Mouse (Mus musculus) ES-Bruce4 (cell line): Measurements from ENCODE around the gene Gpc4. TPM values are rescaled to one million over a fixed set of nuclear protein-coding genes. Genes with fewer than 3 reads are reported as not detected.

Experiments used
- H3K27ac ChIP-seq: 2 replicates; pipeline ENCODE4 v1.5.1; 2012; ENCODE audit warnings: low read length, inconsistent platforms; ENCODE audit not compliant: insufficient read depth
- H3K27me3 ChIP-seq: 2 replicates; pipeline ENCODE4 v1.6.1; 2012; ENCODE audit warnings: mild to moderate bottlenecking, low read length, inconsistent platforms; ENCODE audit not compliant: control insufficient read depth, poor library complexity, insufficient read depth, severe bottlenecking
- H3K36me3 ChIP-seq: 2 replicates; pipeline ENCODE4 v1.6.1; 2012; ENCODE audit warnings: inconsistent platforms, mild to moderate bottlenecking, low read length, moderate library complexity; ENCODE audit not compliant: control insufficient read depth, poor library complexity, insufficient read depth, severe bottlenecking
- H3K4me1 ChIP-seq: one replicate; pipeline ENCODE4 v1.8.1; 2011; ENCODE audit warnings: low read length; ENCODE audit not compliant: control insufficient read depth, insufficient read depth
- H3K4me3 ChIP-seq: 2 replicates; pipeline ENCODE4 v1.5.1; 2011; ENCODE audit warnings: low read depth, mild to moderate bottlenecking, low read length
- H3K9ac ChIP-seq: 2 replicates; pipeline ENCODE4 v1.6.1; 2012; ENCODE audit warnings: low read depth, mild to moderate bottlenecking, inconsistent platforms; ENCODE audit not compliant: poor library complexity, severe bottlenecking
- H3K9me3 ChIP-seq: replicated peaks from 2 replicates; pipeline ENCODE4 v1.6.1; 2012; ENCODE audit warnings: mild to moderate bottlenecking, low read length, inconsistent platforms; ENCODE audit not compliant: control insufficient read depth, poor library complexity, insufficient read depth, severe bottlenecking
- CTCF ChIP-seq: IDR thresholded peaks from one replicate; pipeline ENCODE4 v1.8.1; 2011; ENCODE audit warnings: low read depth, low read length
- EP300 ChIP-seq: IDR thresholded peaks from 2 replicates; pipeline ENCODE4 v1.6.1; 2011; ENCODE audit warnings: low read depth, low read length; ENCODE audit not compliant: insufficient read depth
- POLR2A ChIP-seq: IDR thresholded peaks from one replicate; pipeline ENCODE4 v1.8.1; 2011; ENCODE audit warnings: low read length; ENCODE audit not compliant: insufficient read depth
- polyA plus RNA-seq: library from polyadenylated mRNA; stranded (reverse); fragments of >200 nt; gene quantifications from 2 replicates; pipeline ENCODE4 v1.2.4, GENCODE M21; 2011; ENCODE audit warnings: low read depth; ENCODE audit not compliant: missing spikeins, insufficient read depth, insufficient read length

Gene Gpc4
- polyA plus RNA-seq, 1 experiment, result 129 TPM

DNA sequence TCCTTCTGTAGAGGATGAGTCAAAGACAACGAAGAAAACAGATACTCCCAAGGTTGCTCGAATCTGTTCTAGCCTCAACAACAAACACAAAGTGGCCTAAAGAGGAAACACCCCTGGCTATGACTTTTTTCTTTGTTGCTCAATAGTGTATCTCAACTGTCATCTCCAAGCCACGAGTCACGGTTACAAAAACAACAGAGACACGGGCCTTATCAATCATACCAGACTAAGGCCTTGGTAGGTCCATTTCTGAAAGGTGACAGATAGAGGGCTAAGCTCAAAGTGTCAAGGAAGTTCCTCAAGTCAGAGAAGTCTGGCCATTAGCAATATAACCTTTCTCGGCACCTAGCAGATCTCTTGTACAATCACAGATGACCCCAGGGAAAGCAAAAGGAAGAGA is 63.6 kb downstream of the Gpc4 start:
- Histone ChIP-seq H3K4me1 (no peaks in the 10 kb centered on the region), H3K9me3 (no peaks in the 10 kb centered on the region), H3K36me3 (no peaks in the 10 kb centered on the region), H3K4me3 (no peak overlapping the region), H3K27me3 (no peaks in the 10 kb centered on the region), H3K27ac (no peak overlapping the region), H3K9ac (no peak overlapping the region)
- TF ChIP-seq CTCF, result no peak
- TF ChIP-seq EP300, result no peak
- TF ChIP-seq POLR2A, result no peak

DNA sequence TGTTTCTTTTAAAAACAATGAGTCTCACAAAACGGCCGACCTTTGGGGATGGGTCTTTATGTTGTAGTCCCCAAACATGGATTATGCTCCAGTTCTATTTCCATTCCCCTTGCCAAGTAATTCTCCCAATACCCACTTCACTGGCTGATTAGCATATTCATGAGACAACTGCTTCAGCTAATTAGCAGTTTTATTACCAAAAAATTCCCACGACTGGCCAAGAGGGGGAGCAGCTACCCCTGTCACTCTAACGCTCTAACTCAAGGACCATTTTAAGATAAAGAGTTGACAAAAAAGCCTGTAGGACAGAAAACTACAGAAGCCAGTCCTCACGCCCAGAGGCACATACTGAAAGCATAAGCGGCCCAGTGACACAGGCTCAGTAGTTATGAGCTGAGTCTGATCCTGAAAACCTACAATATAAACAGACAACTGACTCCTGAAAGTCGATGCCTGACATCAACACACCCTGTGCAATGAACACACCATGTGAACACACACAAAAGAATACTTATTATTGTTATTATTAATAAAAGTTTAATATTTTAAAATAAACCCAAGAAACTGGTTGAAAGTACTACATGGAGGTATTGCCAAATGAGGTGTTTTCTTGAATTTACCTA is 77.2 kb downstream of the Gpc4 start:
- no peak for TF ChIP-seq CTCF
- TF ChIP-seq EP300, result no peak
- TF ChIP-seq POLR2A, result no peak
- Histone ChIP-seq H3K4me3 (no peak overlapping the region), H3K27me3 (no peaks in the 10 kb centered on the region), H3K9ac (no peak overlapping the region), H3K9me3 (no peaks in the 10 kb centered on the region), H3K36me3 (no peaks in the 10 kb centered on the region), H3K4me1 (no peaks in the 10 kb centered on the region), H3K27ac (no peak overlapping the region)

DNA sequence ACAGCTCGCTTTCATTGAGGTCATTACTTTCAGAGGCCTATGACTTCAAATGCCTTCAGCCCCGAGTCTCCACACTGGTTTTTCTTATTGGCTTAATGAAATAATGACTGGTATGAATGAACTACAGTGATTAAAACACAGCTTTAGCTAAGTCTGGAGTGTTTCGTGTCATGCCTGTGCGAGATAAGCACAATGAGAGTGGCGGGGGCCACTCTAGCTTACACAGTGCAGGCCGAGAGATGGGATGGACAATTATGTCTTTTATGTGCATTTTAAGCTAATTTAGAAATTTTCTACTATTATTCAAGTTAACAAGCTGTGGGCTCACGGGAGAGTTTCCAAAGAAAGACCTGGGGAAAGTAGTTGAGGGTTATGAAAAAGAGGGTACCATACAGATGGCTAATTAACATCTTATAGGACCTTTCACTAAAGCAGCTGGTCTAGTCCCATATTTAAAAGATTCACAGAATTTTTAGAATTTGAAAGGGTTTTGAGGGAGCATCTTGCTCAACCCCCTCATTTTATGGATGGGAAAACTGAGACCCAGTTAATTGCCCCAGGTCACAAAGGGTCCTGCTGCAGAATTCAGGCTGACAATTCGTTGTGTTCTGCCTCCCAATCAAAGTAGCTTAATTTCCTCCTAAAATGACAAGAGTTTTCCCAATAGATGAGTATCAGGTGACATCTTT is 78.0 kb downstream of the Gpc4 start:
- no peak for TF ChIP-seq EP300
- TF ChIP-seq CTCF, result no peak
- TF ChIP-seq POLR2A, result no peak
- no peak overlapping the region for H3K9ac ChIP-seq
- no peaks in the 10 kb centered on the region for H3K36me3 ChIP-seq
- H3K4me3 ChIP-seq, result no peak overlapping the region
- no peaks in the 10 kb centered on the region for H3K27me3 ChIP-seq
- H3K4me1 ChIP-seq, result no peaks in the 10 kb centered on the region
- no peak overlapping the region for H3K27ac ChIP-seq
- no peaks in the 10 kb centered on the region for H3K9me3 ChIP-seq

DNA sequence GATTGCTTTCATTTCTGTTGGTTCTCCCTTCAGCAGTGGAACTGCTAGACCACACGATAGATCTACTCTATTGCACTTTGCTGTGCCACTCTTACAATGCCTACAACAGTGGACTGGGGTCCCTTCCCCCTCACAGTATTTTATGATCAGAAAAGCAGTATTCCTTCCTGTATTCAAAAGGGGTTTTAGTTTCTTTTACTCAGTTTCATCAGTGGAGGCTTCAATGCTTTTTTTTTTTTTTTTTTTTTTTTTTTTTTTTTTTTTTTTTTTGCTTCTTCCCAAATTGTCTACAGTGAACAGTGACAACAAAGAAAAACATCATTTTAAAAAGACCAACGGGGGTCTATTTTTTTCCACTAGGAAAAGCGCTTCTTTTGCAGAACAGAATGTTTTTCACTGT is 81.5 kb downstream of the Gpc4 start:
- H3K27ac ChIP-seq, result no peak overlapping the region
- TF ChIP-seq EP300 (no peak), CTCF (no peak)
- no peaks in the 10 kb centered on the region for H3K27me3 ChIP-seq
- H3K9me3 ChIP-seq, result no peaks in the 10 kb centered on the region
- no peaks in the 10 kb centered on the region for H3K4me1 ChIP-seq
- no peaks in the 10 kb centered on the region for H3K36me3 ChIP-seq
- no peak overlapping the region for H3K4me3 ChIP-seq
- no peak overlapping the region for H3K9ac ChIP-seq

DNA sequence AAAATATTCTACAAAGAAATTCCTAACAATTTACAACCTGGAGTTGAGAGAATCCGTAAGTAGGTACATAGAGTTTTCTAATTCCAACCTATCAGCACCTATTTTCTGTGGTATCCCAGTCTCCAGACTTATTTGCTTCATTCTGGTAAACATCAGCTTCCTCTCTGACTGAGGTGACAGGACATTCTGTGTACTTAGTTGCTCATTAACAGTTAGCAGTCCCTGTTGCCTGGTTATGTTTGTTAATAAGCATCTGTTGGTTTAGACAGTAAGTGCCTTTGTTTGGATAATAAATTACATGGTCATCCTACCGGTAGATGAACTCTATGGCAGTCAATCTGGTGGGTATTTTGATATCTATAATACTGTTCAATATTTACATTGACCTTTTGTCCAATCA is 92.6 kb downstream of the Gpc4 start:
- no peaks in the 10 kb centered on the region for H3K27me3 ChIP-seq
- no peaks in the 10 kb centered on the region for H3K4me1 ChIP-seq
- no peaks in the 10 kb centered on the region for H3K36me3 ChIP-seq
- no peak overlapping the region for H3K27ac ChIP-seq
- no peaks in the 10 kb centered on the region for H3K9me3 ChIP-seq
- no peak overlapping the region for H3K9ac ChIP-seq
- TF ChIP-seq EP300, result no peak
- no peak for TF ChIP-seq POLR2A
- TF ChIP-seq CTCF, result no peak
- no peak overlapping the region for H3K4me3 ChIP-seq

DNA sequence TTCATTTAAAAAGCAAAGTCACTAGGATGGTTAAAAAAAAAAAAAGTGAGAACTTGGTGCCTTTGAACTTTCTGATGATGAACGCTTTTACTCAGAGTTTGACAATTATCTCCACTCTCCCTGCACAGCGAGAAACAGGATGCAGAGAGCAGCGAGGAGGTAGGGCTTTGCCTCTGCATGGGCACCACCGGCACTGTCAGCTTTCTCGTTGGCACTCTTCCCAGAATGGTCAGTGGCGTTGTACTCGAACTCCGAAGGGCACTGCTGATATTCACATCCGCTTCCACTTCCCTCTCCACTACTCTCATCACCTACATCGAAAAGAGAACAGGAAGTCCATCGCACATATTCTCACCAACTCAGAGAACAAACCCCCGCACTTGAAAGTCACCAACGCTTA is 111.6 kb downstream of the Gpc4 start:
- no peak overlapping the region for H3K4me3 ChIP-seq
- no peak for TF ChIP-seq CTCF
- TF ChIP-seq EP300, result no peak
- no peak for TF ChIP-seq POLR2A
- H3K27ac ChIP-seq, result no peak overlapping the region
- H3K27me3 ChIP-seq, result no peaks in the 10 kb centered on the region
- H3K9ac ChIP-seq, result no peak overlapping the region
- no peaks in the 10 kb centered on the region; the same call in 1 of the 2 replicates for H3K36me3 ChIP-seq
- H3K9me3 ChIP-seq, result no peaks in the 10 kb centered on the region
- H3K4me1 ChIP-seq, result no peaks in the 10 kb centered on the region
